Mouse (Mus musculus): Measurements from ENCODE around the gene Kdr.

The Kdr gene

DNA sequence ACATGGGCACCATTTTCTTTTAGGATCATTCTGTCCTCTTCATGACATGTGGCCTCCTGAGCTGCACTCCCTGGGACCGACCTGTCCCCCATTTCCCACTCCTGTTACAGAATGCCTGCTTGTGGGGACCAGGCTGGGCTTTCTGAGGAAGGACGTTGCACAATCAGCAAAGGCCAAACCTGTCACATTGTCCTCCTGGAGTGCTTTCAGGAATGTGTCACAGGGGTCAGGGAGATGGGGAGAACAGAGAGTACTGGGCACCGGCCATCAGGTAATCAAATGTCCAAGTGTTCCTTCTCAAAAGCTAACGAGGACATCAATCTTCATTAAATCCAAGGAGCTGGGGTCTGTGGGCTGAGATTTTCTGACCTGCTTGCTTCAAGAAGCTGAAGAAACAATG lies 72.2 kb downstream of the Kdr start:
- DNase-seq = no peak

DNA sequence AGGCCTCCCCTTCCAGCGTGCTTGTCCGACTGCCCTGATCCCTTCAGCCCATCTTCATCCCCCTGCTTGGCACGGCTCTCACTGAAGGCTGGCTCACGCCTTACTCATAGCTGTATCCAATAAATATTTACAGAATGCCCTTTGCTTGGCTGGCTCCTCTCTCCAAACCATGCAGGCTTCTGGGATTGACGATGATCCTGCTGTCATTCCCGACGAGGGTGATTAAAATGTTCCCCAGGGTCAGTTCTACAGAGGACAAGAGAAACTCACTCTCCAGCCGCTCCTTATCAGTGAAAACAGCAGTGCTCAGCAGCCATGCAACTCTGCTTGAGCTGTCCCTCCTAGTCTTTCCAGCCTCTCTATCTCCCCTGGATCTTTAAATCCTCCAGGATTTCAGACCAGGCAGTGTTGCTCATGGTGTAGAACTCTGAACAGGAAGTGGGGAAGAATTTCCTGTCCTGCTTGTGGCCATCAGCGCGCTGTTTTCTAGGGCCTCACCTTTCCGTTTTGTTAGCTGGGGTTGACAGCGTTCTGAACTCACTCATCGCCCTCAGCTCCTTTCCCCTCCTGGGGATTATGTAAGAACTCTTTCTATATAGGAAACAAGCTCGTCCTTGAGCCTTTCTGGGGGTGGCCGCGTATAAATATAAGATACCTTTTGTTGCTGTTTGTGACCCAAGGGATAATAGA lies 77.9 kb downstream of the Kdr start:
- DNase-seq = no peak

DNA sequence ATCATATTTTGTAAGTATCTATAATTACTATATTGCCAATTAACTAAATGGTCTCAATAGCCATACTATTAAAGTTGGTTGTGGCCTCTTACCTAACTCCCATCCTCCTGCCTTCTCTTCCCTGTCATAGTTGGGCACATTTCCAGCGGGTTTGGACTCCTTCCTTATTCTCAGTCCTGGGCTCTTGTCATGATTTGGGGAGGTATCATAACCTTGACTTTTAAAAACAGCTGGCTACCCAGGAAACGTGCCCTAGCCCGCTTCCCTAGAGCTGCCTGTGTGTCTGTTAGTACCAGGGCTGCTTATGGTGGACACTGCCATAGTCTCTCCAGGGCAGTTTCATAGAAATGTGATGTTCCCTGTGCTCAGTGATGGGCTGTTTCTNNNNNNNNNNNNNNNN lies 82.9 kb downstream of the Kdr start:
- DNase-seq = no peak

DNA sequence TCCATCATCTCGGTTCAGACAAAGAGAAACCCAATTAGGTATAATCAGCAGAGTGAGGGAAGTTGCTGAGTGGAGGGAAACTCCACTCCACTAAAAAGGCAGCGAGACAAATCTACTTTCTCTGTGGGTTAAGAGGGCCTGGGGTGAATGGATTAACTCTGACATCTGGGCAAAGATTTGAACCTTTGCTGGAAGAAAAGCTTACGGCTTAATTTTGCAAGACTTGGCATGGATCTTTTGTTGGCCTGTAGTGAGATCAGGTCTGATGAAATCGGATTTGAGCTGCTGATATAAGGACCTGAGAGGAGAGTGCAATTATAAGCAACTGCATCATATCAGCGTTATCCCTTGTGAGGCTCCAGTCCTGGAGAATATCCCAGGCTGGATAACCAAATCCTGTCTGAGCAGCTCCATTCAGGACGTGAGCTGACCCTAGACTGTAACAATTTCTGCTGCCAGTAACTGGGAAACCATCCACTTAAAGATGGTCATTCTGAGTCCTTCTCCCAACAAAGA lies 85.2 kb downstream of the Kdr start:
- DNase-seq = no peak
